Mouse (Mus musculus) fibroblast of lung, adult 2 months (primary cell): ENCODE data around the gene Abhd17c.

Experiments used
- DNase-seq: peaks from one replicate; pipeline ENCODE4 v3.0.0-alpha.2; 2011; ENCODE audit warnings: low read depth

The Abhd17c gene

DNA sequence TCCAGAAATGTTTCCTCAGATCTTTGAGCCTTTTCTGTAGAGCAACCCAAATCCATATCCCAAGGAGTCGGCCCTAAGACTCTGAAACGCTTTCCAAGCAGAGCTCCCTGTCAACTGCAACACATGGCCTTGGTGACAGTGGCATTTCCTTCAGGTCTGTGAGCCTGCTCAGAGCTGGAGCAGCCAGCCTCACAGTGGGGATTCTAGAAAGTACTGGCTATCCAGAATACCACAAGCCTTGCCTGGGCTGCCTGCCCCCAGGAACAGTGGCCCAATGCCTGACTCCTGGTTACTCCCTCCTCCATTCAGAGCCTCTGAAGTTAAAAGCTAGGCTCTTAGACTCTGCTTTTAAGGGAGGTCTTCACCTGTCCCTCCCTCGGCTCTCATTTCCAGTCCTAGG lies 77.8 kb downstream of the Abhd17c start:
- no peak for DNase-seq

DNA sequence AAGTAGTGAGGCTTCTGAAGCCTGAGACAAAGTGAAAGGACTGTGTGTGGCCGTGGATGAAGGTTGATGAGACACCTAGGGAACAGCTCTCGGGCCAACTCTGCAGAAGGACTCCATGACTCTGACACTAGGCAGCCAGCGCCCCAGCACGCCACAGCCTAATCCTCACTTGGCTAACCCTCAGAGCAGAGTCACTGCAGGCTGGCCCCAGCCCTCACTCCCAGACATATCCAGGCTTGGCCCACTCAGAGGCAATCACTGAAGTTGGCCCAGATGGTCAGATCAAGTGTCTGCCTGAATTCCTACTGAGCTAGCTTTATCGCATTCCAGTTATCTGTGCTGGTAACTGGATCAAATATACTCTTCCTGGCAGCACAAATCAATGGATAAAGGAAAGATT lies 82.8 kb downstream of the Abhd17c start:
- DNase-seq, result no peak

DNA sequence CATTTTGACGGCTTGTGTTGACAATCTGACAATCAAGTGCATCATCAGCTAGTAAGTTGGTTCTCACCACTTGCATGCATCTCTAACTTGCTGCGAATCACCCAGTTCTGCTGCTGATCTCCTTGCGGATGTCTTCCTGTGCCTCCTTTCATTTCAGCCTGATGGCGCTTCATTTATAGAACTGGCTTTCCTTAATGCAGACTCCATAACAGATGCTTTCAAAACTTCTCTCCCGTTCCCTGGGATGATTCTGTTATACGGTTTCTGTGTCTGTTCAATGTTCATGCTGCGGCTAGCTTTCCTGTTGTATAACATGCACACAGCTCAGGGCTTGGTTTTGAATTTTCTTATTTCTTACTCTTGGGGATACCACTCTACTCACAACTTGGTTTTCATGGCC lies 91.9 kb downstream of the Abhd17c start:
- DNase-seq, result no peak
